Mouse (Mus musculus): ENCODE measurements at regions not wholly inside any gene's neighbourhood (a gene's known extent, or its start where the extent isn't known, plus 50 kb on each side); places are given as distances from the start of the nearest gene placed in this dataset.
A peak's percentile ranks its signal among the peaks of the same experiment; 100 is the strongest.

- Histone ChIP-seq H3K4me3 (ENCODE audit: low read length) (no peak overlapping the region), H3K4me1 (ENCODE audit: insufficient read depth, low read length) (no peaks in the 10 kb centered on the region), H3K27me3 (ENCODE audit: insufficient read depth, low read length) (no peaks in the 10 kb centered on the region), H3K4me2 (replicated peaks; ENCODE audit: low read depth, low read length) (no peak overlapping the region), H3K27ac (ENCODE audit: low read length) (no peak overlapping the region), H3K36me3 (ENCODE audit: insufficient read depth, low read length) (no peaks in the 10 kb centered on the region), H3K9ac (replicated peaks; ENCODE audit: low read length) (no peak overlapping the region), H3K9me3 (ENCODE audit: low read length) (no peaks in the 10 kb centered on the region)
- 90% methylated on average over 1 of the region's 1 CpGs for WGBS
- no peak for ATAC-seq (ENCODE audit: low FRiP score, low TSS enrichment)
Measured at GRCm38 (mm10) chr3:143252643-143253042, 370.8 kb upstream of the Pkn2 start.

GRCm38 (mm10) chr3:143252008-143252407 is 370.2 kb upstream of the Pkn2 start:
- no peak overlapping the region for H3K4me3 ChIP-seq (ENCODE audit: low read length)
- no peaks in the 10 kb centered on the region for H3K9me3 ChIP-seq (ENCODE audit: low read length)
- H3K27me3 ChIP-seq (ENCODE audit: insufficient read depth, low read length) = no peaks in the 10 kb centered on the region
- H3K27ac ChIP-seq (ENCODE audit: low read length) = no peak overlapping the region
- ATAC-seq (ENCODE audit: low FRiP score, low TSS enrichment) = no peak
- H3K36me3 ChIP-seq (ENCODE audit: insufficient read depth, low read length) = no peaks in the 10 kb centered on the region
- H3K9ac ChIP-seq (replicated peaks; ENCODE audit: low read length) = no peak overlapping the region
- WGBS = 81% methylated on average over 2 of the region's 2 CpGs
- no peaks in the 10 kb centered on the region for H3K4me1 ChIP-seq (ENCODE audit: insufficient read depth, low read length)
- H3K4me2 ChIP-seq (replicated peaks; ENCODE audit: low read depth, low read length) = no peak overlapping the region

- no peak for ATAC-seq (ENCODE audit: low FRiP score, low TSS enrichment)
- WGBS = 74% methylated on average over 4 of the region's 4 CpGs
- no peak overlapping the region for H3K4me2 ChIP-seq (replicated peaks; ENCODE audit: low read depth, low read length)
Measured at GRCm38 (mm10) chr3:143242691-143243090, 360.9 kb upstream of the Pkn2 start.

GRCm38 (mm10) chr3:143240545-143241383 is 359.0 kb upstream of the Pkn2 start:
- Histone ChIP-seq H3K9me3 (ENCODE audit: low read length) (no peaks in the 10 kb centered on the region), H3K4me2 (replicated peaks; ENCODE audit: low read depth, low read length) (no peak overlapping the region), H3K9ac (replicated peaks; ENCODE audit: low read length) (no peak overlapping the region), H3K4me3 (ENCODE audit: low read length) (no peak overlapping the region), H3K27ac (ENCODE audit: low read length) (no peak overlapping the region), H3K27me3 (ENCODE audit: insufficient read depth, low read length) (no peaks in the 10 kb centered on the region; the same call in 1 of the 2 replicates), H3K4me1 (ENCODE audit: insufficient read depth, low read length) (no peaks in the 10 kb centered on the region), H3K36me3 (ENCODE audit: insufficient read depth, low read length) (no peaks in the 10 kb centered on the region)
- 70% methylated on average over 7 of the region's 7 CpGs for WGBS
- ATAC-seq (ENCODE audit: low FRiP score, low TSS enrichment) = peak; percentile 35; the same call in 1 of the 2 replicates

More at GRCm38 (mm10) chr3:143242691-143243090, 360.9 kb upstream of the Pkn2 start:
- Histone ChIP-seq H3K4me1 (ENCODE audit: insufficient read depth, low read length) (no peaks in the 10 kb centered on the region), H3K27me3 (ENCODE audit: insufficient read depth, low read length) (no peaks in the 10 kb centered on the region; the same call in 1 of the 2 replicates), H3K9ac (replicated peaks; ENCODE audit: low read length) (no peak overlapping the region), H3K36me3 (ENCODE audit: insufficient read depth, low read length) (no peaks in the 10 kb centered on the region), H3K27ac (ENCODE audit: low read length) (no peak overlapping the region), H3K4me3 (ENCODE audit: low read length) (no peak overlapping the region), H3K9me3 (ENCODE audit: low read length) (no peaks in the 10 kb centered on the region)

GRCm38 (mm10) chr3:143238546-143238945 is 356.7 kb upstream of the Pkn2 start:
- no peak for ATAC-seq (ENCODE audit: low FRiP score, low TSS enrichment)
- 90% methylated on average over 6 of the region's 6 CpGs for WGBS

GRCm38 (mm10) chr3:143223999-143224729 is 342.4 kb upstream of the Pkn2 start:
- Histone ChIP-seq H3K9ac (replicated peaks; ENCODE audit: low read length) (no peak overlapping the region), H3K4me3 (ENCODE audit: low read length) (no peak overlapping the region), H3K9me3 (ENCODE audit: low read length) (no peaks in the 10 kb centered on the region), H3K27me3 (ENCODE audit: insufficient read depth, low read length) (no peaks in the 10 kb centered on the region), H3K4me2 (replicated peaks; ENCODE audit: low read depth, low read length) (no peak overlapping the region), H3K36me3 (ENCODE audit: insufficient read depth, low read length) (no peaks in the 10 kb centered on the region), H3K4me1 (ENCODE audit: insufficient read depth, low read length) (no peaks in the 10 kb centered on the region), H3K27ac (ENCODE audit: low read length) (no peak overlapping the region)
- 79% methylated on average over 6 of the region's 6 CpGs for WGBS
- no peak for ATAC-seq (ENCODE audit: low FRiP score, low TSS enrichment)

More at GRCm38 (mm10) chr3:143238546-143238945, 356.7 kb upstream of the Pkn2 start:
- Histone ChIP-seq H3K4me2 (replicated peaks; ENCODE audit: low read depth, low read length) (no peak overlapping the region), H3K4me3 (ENCODE audit: low read length) (no peak overlapping the region), H3K27ac (ENCODE audit: low read length) (no peak overlapping the region), H3K27me3 (ENCODE audit: insufficient read depth, low read length) (no peaks in the 10 kb centered on the region), H3K9me3 (ENCODE audit: low read length) (no peaks in the 10 kb centered on the region), H3K36me3 (ENCODE audit: insufficient read depth, low read length) (no peaks in the 10 kb centered on the region), H3K4me1 (ENCODE audit: insufficient read depth, low read length) (no peaks in the 10 kb centered on the region), H3K9ac (replicated peaks; ENCODE audit: low read length) (no peak overlapping the region)

GRCm38 (mm10) chr3:143193263-143193970 is 311.6 kb upstream of the Pkn2 start:
- Histone ChIP-seq H3K27me3 (ENCODE audit: insufficient read depth, low read length) (no peaks in the 10 kb centered on the region), H3K9me3 (ENCODE audit: low read length) (no peaks in the 10 kb centered on the region), H3K27ac (ENCODE audit: low read length) (no peak overlapping the region), H3K36me3 (ENCODE audit: insufficient read depth, low read length) (no peaks in the 10 kb centered on the region), H3K9ac (replicated peaks; ENCODE audit: low read length) (no peak overlapping the region), H3K4me2 (replicated peaks; ENCODE audit: low read depth, low read length) (no peak overlapping the region), H3K4me1 (ENCODE audit: insufficient read depth, low read length) (no peaks in the 10 kb centered on the region), H3K4me3 (ENCODE audit: low read length) (no peak overlapping the region)
- WGBS = 17% methylated on average over 6 of the region's 6 CpGs
- peak; percentile 96 for ATAC-seq (ENCODE audit: low FRiP score, low TSS enrichment)

GRCm38 (mm10) chr3:143188931-143189330 is 307.1 kb upstream of the Pkn2 start:
- H3K4me2 ChIP-seq (replicated peaks; ENCODE audit: low read depth, low read length) = no peak overlapping the region
- no peak overlapping the region for H3K27ac ChIP-seq (ENCODE audit: low read length)
- no peak overlapping the region for H3K4me3 ChIP-seq (ENCODE audit: low read length)
- H3K9me3 ChIP-seq (ENCODE audit: low read length) = no peaks in the 10 kb centered on the region
- H3K9ac ChIP-seq (replicated peaks; ENCODE audit: low read length) = no peak overlapping the region
- 12% methylated on average over 7 of the region's 7 CpGs for WGBS
- no peak for ATAC-seq (ENCODE audit: low FRiP score, low TSS enrichment)
- no peaks in the 10 kb centered on the region for H3K27me3 ChIP-seq (ENCODE audit: insufficient read depth, low read length)
- H3K36me3 ChIP-seq (ENCODE audit: insufficient read depth, low read length) = no peaks in the 10 kb centered on the region
- no peaks in the 10 kb centered on the region for H3K4me1 ChIP-seq (ENCODE audit: insufficient read depth, low read length)

- no peaks in the 10 kb centered on the region for H3K9me3 ChIP-seq (ENCODE audit: low read length)
- H3K27me3 ChIP-seq (ENCODE audit: insufficient read depth, low read length) = no peaks in the 10 kb centered on the region
- H3K4me2 ChIP-seq (replicated peaks; ENCODE audit: low read depth, low read length) = no peak overlapping the region
- no peak overlapping the region for H3K9ac ChIP-seq (replicated peaks; ENCODE audit: low read length)
- no peak overlapping the region for H3K4me3 ChIP-seq (ENCODE audit: low read length)
- H3K36me3 ChIP-seq (ENCODE audit: insufficient read depth, low read length) = no peaks in the 10 kb centered on the region
- ATAC-seq (ENCODE audit: low FRiP score, low TSS enrichment) = no peak
- no peaks in the 10 kb centered on the region for H3K4me1 ChIP-seq (ENCODE audit: insufficient read depth, low read length)
- H3K27ac ChIP-seq (ENCODE audit: low read length) = no peak overlapping the region
- 77% methylated on average over 4 of the region's 4 CpGs for WGBS
Measured at GRCm38 (mm10) chr3:143173971-143174370, 292.2 kb upstream of the Pkn2 start.
